Mouse (Mus musculus) 3T3-L1 (cell line): ENCODE data around the gene Podn.
A peak's percentile ranks its signal among the peaks of the same experiment; 100 is the strongest.

Source experiments
- DNase-seq: peaks from one replicate; pipeline ENCODE4 v3.0.0-alpha.2; 2015; ENCODE audit warnings: low read depth, low spot score

The Podn gene

GRCm38 (mm10) chr4:107967966-107968682, 128.1 kb downstream of the Podn start, which contains the start of gene Slc1a7:
Gene Slc1a7 (plus strand): TSS chr4:107968332.
- peak; percentile 57 for DNase-seq

- DNase-seq, result no peak
Measured at GRCm38 (mm10) chr4:107966416-107967109, 129.7 kb downstream of the Podn start.
